Mouse (Mus musculus) cerebellum, adult 2 months (tissue): ENCODE data around the gene Ddx60. TPM values are rescaled to one million over a fixed set of nuclear protein-coding genes. Genes with fewer than 3 reads are reported as not detected.
"Not testable (repeated sequence)": the region's sequence is repeated elsewhere in the genome, so short reads cannot be mapped to it uniquely, and the experiment has no call there.

ENCODE experiments used
- DNase-seq, 2 experiments: peaks; one replicate each; pipeline ENCODE4 v3.0.0; 2021
- H3K27ac ChIP-seq: fragments of 200-500 bp; 2 replicates; pipeline ENCODE4 v1.5.1; 2012; ENCODE audit warnings: low read length, control low read depth, inconsistent platforms; ENCODE audit not compliant: insufficient read depth
- H3K27me3 ChIP-seq: fragments of 200-500 bp; 2 replicates; pipeline ENCODE4 v1.6.1; 2012; ENCODE audit warnings: inconsistent platforms, mild to moderate bottlenecking, low read length, moderate library complexity; ENCODE audit not compliant: control insufficient read depth, insufficient read depth
- H3K4me1 ChIP-seq: fragments of 200-500 bp; 2 replicates; pipeline ENCODE4 v1.6.1; 2011; ENCODE audit warnings: low read length; ENCODE audit not compliant: control insufficient read depth, insufficient read depth
- H3K4me3 ChIP-seq: fragments of 200-500 bp; replicated peaks from 2 replicates; pipeline ENCODE3; 2011; ENCODE audit warnings: mild to moderate bottlenecking, low read depth, low read length, control low read depth; ENCODE audit not compliant: insufficient read depth
- CTCF ChIP-seq: fragments of 200-500 bp; IDR thresholded peaks from 2 replicates; pipeline ENCODE4 v1.5.1; 2011; ENCODE audit warnings: low read depth, mild to moderate bottlenecking, control low read depth, low read length, moderate library complexity, borderline replicate concordance; ENCODE audit not compliant: insufficient read depth
- POLR2A ChIP-seq: fragments of 200-500 bp; IDR thresholded peaks from 2 replicates; pipeline ENCODE4 v1.6.1; 2011; ENCODE audit warnings: low read length, control low read depth, borderline replicate concordance; ENCODE audit not compliant: insufficient read depth
- WGBS: fragments of 180-500 bp; shearing (Covaris S2); methylation state at CpG from one replicate; pipeline ENCODE4 v1.1.7; 2018; 5-methylcytosine and 5-hydroxymethylcytosine counted together
- polyA plus RNA-seq: library from polyadenylated mRNA; depleted of rRNA; stranded (reverse); fragments of >200 nt; gene quantifications from 2 replicates; pipeline ENCODE4 v1.2.3, GENCODE M21; 2012

The Ddx60 gene
- polyA plus RNA-seq, 1 experiment: 0.20 TPM

DNA sequence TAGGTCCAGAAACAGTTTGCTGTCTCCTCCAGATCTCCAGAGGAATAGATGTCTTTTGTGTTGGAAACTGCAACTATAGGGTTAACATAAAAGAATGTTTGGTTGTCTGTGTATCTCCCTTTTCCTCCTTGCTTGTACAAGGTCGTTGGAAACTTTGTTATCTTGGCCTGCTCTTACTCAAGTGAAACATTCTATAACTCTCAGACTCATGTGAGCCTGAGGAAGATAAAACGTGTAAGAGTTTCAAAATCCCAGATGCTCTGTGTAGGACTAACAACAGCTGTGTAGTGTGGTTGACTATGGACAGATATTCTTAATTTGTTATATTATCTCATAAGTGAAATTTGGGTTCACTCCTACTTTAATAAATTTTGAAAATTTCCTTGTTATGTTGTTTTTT is 5.4 kb downstream of the Ddx60 start:
- no peak for TF ChIP-seq CTCF
- TF ChIP-seq POLR2A: no peak
- H3K4me1 ChIP-seq: no peaks in the 10 kb centered on the region
- H3K27me3 ChIP-seq: no peaks in the 10 kb centered on the region
- H3K27ac ChIP-seq: no peak overlapping the region
- no peak for DNase-seq
- WGBS: 34% methylated on average over 2 of the region's 2 CpGs
- no peak overlapping the region for H3K4me3 ChIP-seq

DNA sequence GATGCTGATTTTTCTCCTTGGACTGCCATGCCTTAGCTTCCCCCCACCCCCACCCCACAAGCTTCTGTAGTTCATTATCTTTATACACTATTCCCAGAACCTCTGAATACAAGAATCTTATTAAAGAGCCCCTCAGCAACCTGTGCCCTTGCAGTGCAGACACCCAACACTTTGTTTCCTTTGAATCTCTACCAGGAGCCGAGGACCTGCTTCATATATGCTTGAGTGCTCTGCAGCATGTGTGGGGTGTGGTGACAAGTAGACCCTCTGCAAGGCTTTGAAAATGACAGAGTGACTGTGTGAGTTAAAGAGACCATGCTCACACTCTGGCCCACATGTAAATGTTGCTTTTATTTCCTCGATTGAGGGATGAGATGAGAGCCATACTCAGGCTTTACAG is 9.7 kb downstream of the Ddx60 start:
- Histone ChIP-seq H3K4me3 (no peak overlapping the region), H3K27ac (no peak overlapping the region), H3K4me1 (no peaks in the 10 kb centered on the region), H3K27me3 (no peaks in the 10 kb centered on the region)
- TF ChIP-seq POLR2A: no peak
- 76% methylated on average over 2 of the region's 2 CpGs for WGBS
- no peak for DNase-seq

DNA sequence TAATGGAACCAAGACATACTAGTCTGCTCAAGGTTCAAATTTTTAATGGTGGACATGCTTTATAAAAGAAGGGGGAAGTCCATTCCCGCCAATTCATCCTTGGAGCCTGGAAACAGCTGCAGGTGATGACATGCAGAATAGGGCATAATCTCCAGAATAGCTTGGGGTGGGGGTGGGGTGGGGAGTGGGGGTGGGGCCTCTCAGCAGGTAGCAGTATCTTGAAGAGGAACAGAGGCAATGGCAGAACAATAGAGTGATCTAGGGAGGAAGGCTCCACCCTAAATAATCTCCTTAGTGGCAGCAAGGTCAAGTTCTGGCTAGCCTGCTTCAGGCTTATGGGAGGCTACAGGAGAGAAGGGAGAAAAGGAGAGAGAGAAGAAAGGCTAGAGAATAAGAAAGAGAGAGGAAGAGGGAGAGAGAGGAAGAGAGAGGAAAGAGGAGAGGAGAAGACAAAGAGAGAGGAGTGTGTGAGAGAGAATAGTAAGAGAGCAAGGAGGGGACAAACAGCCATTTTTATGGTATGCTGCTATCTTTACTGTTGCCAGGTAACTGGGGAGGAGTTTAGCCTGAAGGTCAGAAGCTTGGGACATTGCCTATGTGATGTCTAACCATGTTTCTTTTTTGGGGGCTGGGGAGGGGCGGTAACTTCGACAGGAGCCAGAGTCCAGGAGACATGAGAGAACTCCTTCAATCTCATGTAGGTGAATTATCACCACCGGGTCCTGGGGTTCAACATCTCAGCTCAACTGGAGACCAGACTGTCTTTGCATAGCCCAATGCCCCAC is 36.9 kb downstream of the Ddx60 start:
- DNase-seq, H3K27ac ChIP-seq: not testable (repeated sequence)
- 87% methylated on average over 4 of the region's 4 CpGs for WGBS

DNA sequence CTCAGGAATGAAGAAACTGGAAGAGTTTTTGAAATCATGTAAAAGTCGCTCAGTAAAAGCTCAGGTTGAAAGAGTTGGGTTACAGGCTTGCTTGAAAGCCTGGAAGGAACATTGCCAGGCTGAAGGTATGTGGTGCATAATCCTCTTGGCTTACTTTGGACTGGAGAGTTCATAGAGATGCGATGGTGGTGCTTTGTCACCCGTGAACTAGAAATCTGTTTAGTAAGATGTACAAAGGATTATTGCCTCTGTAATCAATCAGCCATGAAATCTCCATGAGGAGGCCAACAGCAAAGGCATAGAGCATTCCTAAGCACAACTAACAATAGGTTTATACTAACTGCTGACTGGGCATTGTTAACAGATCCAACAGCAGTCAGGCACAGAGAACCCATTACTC is 41.7 kb downstream of the Ddx60 start:
- DNase-seq: no peak
- H3K27me3 ChIP-seq: no peaks in the 10 kb centered on the region
- H3K4me3 ChIP-seq: no peak overlapping the region
- 16% methylated on average over 3 of the region's 3 CpGs for WGBS
- H3K4me1 ChIP-seq: no peaks in the 10 kb centered on the region
- TF ChIP-seq POLR2A: no peak
- no peak for TF ChIP-seq CTCF
- no peak overlapping the region for H3K27ac ChIP-seq

More for the DNA sequence above, 36.9 kb downstream of the Ddx60 start:
- not testable (repeated sequence) for H3K4me1 ChIP-seq, H3K27me3 ChIP-seq, H3K4me3 ChIP-seq

DNA sequence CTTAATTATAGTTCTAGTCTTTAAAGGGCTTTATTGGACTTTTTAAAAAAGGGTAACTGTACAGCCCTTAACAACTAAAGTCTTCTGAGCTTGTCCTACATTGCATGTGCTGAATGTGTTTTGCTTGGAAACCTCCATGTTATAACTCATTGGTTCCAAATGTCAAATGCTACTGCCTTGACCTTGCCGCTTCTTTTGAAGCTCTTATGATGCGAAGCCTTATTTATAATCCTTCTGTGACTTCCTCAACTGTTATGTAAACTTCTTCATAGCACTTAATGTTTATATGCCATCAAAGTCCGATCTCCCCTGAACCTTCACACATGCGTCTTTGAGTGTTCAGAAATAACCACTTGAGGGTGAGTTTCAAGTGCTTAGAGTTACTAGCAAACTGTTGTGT is 57.1 kb downstream of the Ddx60 start:
- WGBS: 97% methylated on average over 4 of the region's 4 CpGs
- Histone ChIP-seq H3K27me3 (no peaks in the 10 kb centered on the region), H3K4me1 (no peaks in the 10 kb centered on the region), H3K4me3 (no peak overlapping the region), H3K27ac (no peak overlapping the region)
- no peak for DNase-seq
- TF ChIP-seq CTCF (no peak), POLR2A (no peak)

DNA sequence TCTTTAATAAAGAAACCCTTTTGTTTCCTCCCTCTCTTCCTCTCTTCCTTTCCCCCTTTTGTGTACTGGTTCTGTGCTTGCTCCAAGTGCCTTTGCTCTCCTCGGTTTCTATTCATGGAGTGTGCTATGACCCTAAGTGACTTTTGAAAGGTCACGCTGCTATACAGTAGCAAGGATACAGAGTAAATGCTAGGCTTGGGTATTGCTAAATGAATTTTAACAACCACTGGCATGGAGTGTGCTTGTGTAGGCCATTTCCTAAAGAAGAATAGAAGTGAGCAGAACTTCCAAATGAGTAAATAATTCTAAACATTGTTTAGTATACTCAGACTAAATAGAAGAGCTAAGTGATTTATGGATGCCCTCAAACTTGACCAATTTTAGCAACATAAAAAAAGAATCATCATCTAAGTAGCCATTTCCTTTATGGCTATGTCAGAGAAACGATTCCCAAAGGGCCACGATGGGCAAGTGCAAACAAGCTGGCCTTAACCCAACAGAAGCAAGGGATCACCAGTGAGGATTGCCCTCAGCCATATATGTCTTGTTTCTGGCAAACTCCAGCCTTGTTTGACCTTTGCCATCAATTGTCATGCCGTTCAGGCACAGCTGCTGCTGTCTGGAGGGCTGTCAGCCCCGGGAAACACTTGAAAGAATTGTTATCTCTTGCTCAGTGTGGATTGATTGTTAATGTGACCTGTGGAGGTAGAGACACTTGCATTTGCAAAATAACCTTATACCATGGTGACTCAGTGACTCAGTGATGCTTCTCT is 58.0 kb downstream of the Ddx60 start:
- no peak overlapping the region for H3K4me3 ChIP-seq
- 35% methylated on average over 6 of the region's 6 CpGs for WGBS
- no peaks in the 10 kb centered on the region for H3K4me1 ChIP-seq
- TF ChIP-seq POLR2A: no peak
- TF ChIP-seq CTCF: no peak
- no peak for DNase-seq
- H3K27me3 ChIP-seq: no peaks in the 10 kb centered on the region
- H3K27ac ChIP-seq: no peak overlapping the region

DNA sequence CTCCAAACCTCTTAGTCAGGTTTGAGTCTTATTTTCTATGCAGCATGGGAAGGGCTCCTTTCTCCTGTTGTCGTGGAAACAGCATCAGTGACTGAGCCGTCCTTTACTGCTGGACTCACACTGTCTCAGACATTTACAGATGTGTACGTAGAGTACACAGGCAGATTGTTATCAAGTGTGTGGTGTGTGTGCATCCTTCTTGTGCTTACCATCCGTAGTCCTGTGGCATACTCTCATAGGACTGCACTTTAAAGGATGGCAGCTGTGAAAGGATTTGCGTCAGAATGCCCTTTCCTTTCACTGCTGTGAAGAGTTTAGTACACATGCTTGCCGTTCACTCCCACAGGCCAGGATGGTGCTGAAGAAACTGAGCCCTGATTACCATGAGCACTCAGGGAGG is 61.6 kb downstream of the Ddx60 start:
- no peaks in the 10 kb centered on the region for H3K27me3 ChIP-seq

DNA sequence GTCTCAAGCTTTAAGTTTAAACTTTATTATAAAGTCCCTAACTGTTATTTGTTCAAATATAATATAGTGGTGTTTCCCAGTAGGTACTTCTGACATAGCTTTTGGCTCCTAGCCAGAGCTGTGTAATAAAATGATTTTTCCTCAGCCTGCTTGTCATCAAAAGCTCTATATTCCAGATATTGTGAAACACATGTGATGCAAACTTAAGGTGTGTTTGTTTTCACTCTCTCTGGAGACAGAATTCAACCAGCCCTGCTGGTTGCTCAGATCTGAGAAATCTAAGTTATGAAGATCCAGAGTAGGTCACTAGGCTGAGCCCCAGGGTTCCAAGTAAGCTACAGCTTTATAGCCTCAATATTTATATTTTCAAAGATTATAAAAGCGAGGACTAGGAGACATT is 64.9 kb downstream of the Ddx60 start:
- H3K4me3 ChIP-seq: no peak overlapping the region
- TF ChIP-seq POLR2A: no peak
- TF ChIP-seq CTCF: no peak
- H3K27ac ChIP-seq: no peak overlapping the region
- no peak for DNase-seq
- H3K4me1 ChIP-seq: no peaks in the 10 kb centered on the region
- WGBS: 87% methylated on average over 1 of the region's 1 CpGs
- no peaks in the 10 kb centered on the region for H3K27me3 ChIP-seq

More for the DNA sequence above, 61.6 kb downstream of the Ddx60 start:
- 34% methylated on average over 6 of the region's 6 CpGs for WGBS
- H3K4me1 ChIP-seq: no peaks in the 10 kb centered on the region
- no peak for TF ChIP-seq CTCF
- TF ChIP-seq POLR2A: no peak
- H3K27ac ChIP-seq: no peak overlapping the region
- H3K4me3 ChIP-seq: no peak overlapping the region
- no peak for DNase-seq
